ENCODE assay signal across 20 mouse cellular contexts in genomic region chr1:39715551-39715950, GRCm38 (mm10). TPM values are rescaled to one million over a fixed set of nuclear protein-coding genes. Genes with fewer than 3 reads are reported as not detected.
DNase-seq lines count a peak whose midpoint lies in the region; ATAC-seq and TF ChIP-seq lines count a peak whose summit lies in the region.
"Had no signal": no experiment of that assay in that cellular context is flagged by ENCODE, and none has a peak within 500 bp of the region (broad histone marks: within the 10 kb centered on the region; RNA-seq: fewer than 3 reads in every experiment).

No protein-coding gene starts in this region.

- no peak for TF ChIP-seq CTCF in kidney, adult 2 months (conservative IDR thresholded peaks at IDR 0.05; ENCODE audit: insufficient read depth, insufficient read length, low read depth, low read length)

- H3K9me3 ChIP-seq in heart, embryonic 14.5 days (ENCODE audit: control insufficient read depth, low read length) = no peaks in the 10 kb centered on the region
- H3K9me3 ChIP-seq in kidney, embryonic 16.5 days (ENCODE audit: low read length) = no peaks in the 10 kb centered on the region
- H3K9me3 ChIP-seq in neural tube, embryonic 15.5 days (replicated peaks) = no peaks in the 10 kb centered on the region
- H3K9me3 ChIP-seq: liver, embryonic 15.5 days had no signal

- H3K27ac ChIP-seq in heart, embryonic 14.5 days (replicated peaks in 1 of 2; ENCODE audit: control insufficient read depth in 1 of 2, insufficient read depth in 1 of 2, low read depth in 2 of 2, low read length in 2 of 2) = peak overlapping the region; percentile 6 to 86; a peak in 3 of 4 replicates
- H3K27ac ChIP-seq in kidney, embryonic 16.5 days (ENCODE audit: low read length) = peak overlapping the region; percentile 89
- no peak overlapping the region; the same call in 1 of the 2 replicates for H3K27ac ChIP-seq in kidney, adult 2 months (ENCODE audit: insufficient read depth, low read depth, low read length)
- peak overlapping the region; percentile 55; the same call in 1 of the 2 replicates for H3K27ac ChIP-seq in neural tube, embryonic 15.5 days (replicated peaks)
- H3K27ac ChIP-seq: hindbrain, postnatal 0 days; liver, embryonic 15.5 days had no signal

- no peak for ATAC-seq in heart, embryonic 14.5 days (ENCODE audit: insufficient number of reproducible peaks, insufficient read depth, low FRiP score, low read depth)
- no peak for ATAC-seq in kidney, embryonic 16.5 days (ENCODE audit: low FRiP score, low TSS enrichment)
- ATAC-seq in neural tube, embryonic 15.5 days (ENCODE audit: low FRiP score) = no peak
- ATAC-seq: activated CD4-positive, CD25-positive, alpha-beta regulatory T cell, adult 4 months; forebrain, postnatal 0 days; hindbrain, postnatal 0 days; Patski had no signal

- no peak for TF ChIP-seq POLR2A in kidney, adult 2 months (IDR thresholded peaks at IDR 0.05; ENCODE audit: low read depth, low read length)

- no peak for DNase-seq in heart, postnatal 25 days (ENCODE audit: low spot score)
- no peak for DNase-seq in kidney, adult 2 months
- no peak for DNase-seq in neural tube, embryonic 10.5 days (ENCODE audit: extremely low spot score, low spot score)
- no peak for DNase-seq in left cerebral cortex, postnatal 25 days (ENCODE audit: low spot score in 2 of 2)
- DNase-seq: adrenal gland, postnatal 14 days; cerebellum, adult 11-12 months; cerebellum, postnatal 25 days; forebrain, postnatal 0 days; kidney, adult 8-10 months; right cerebral cortex, postnatal 14 days; thymus, postnatal 14 days had no signal

- no peak overlapping the region for H3K4me2 ChIP-seq in heart, embryonic 14.5 days (ENCODE audit: low read length)
- H3K4me2 ChIP-seq in kidney, embryonic 16.5 days (replicated peaks; ENCODE audit: low read depth, low read length) = no peak overlapping the region
- no peak overlapping the region for H3K4me2 ChIP-seq in neural tube, embryonic 15.5 days
- H3K4me2 ChIP-seq: liver, embryonic 15.5 days had no signal

- H3K4me1 ChIP-seq in heart, embryonic 14.5 days (ENCODE audit: control insufficient read depth in 2 of 2, insufficient read depth in 2 of 2, low read length in 2 of 2) = peaks cover 13 to 18% of the 10 kb centered on the region in 2 experiments; a peak in 3 of 4 replicates
- peaks cover 47% of the 10 kb centered on the region for H3K4me1 ChIP-seq in kidney, embryonic 16.5 days (ENCODE audit: insufficient read depth, low read length)
- no peaks in the 10 kb centered on the region; the same call in 1 of the 2 replicates for H3K4me1 ChIP-seq in kidney, adult 2 months (ENCODE audit: control insufficient read depth, insufficient read depth, low read length)
- H3K4me1 ChIP-seq in neural tube, embryonic 15.5 days = peaks cover 15% of the 10 kb centered on the region

- H3K4me3 ChIP-seq in heart, embryonic 14.5 days (ENCODE audit: control insufficient read depth in 1 of 2, insufficient read depth in 1 of 2, low read depth in 1 of 2, low read length in 2 of 2) = no peak overlapping the region
- no peak overlapping the region for H3K4me3 ChIP-seq in kidney, embryonic 16.5 days (ENCODE audit: low read length)
- H3K4me3 ChIP-seq in kidney, adult 2 months (ENCODE audit: insufficient read depth, low read depth, low read length) = no peak overlapping the region
- H3K4me3 ChIP-seq in neural tube, embryonic 15.5 days (replicated peaks) = no peak overlapping the region
- H3K4me3 ChIP-seq: liver, embryonic 15.5 days; megakaryocyte, embryonic 14.5 days had no signal

- H3K9ac ChIP-seq in heart, embryonic 14.5 days (ENCODE audit: low read length) = no peak overlapping the region
- peak overlapping the region; percentile 31; the same call in 1 of the 2 replicates for H3K9ac ChIP-seq in kidney, embryonic 16.5 days (replicated peaks; ENCODE audit: low read length)
- H3K9ac ChIP-seq in neural tube, embryonic 15.5 days (replicated peaks) = no peak overlapping the region
- H3K9ac ChIP-seq: forebrain, postnatal 0 days; liver, embryonic 15.5 days had no signal

- intact Hi-C loops in heart, postnatal 25 days (cut with DNase I) = no loop called here
- intact Hi-C loops in left cerebral cortex, postnatal 25 days (cut with DNase I) = no loop called here

- no peaks in the 10 kb centered on the region for H3K27me3 ChIP-seq in heart, embryonic 14.5 days (ENCODE audit: control insufficient read depth, insufficient read depth, low read length)
- H3K27me3 ChIP-seq in kidney, embryonic 16.5 days (ENCODE audit: insufficient read depth, low read length) = no peaks in the 10 kb centered on the region
- no peaks in the 10 kb centered on the region for H3K27me3 ChIP-seq in kidney, adult 2 months (replicated peaks; ENCODE audit: control insufficient read depth, insufficient read depth, low read length)
- H3K27me3 ChIP-seq in neural tube, embryonic 15.5 days (replicated peaks) = no peaks in the 10 kb centered on the region
- H3K27me3 ChIP-seq: Patski had no signal

- 71% methylated on average over 7 of the region's 7 CpGs for WGBS in heart, embryonic 14.5 days
- 90% methylated on average over 7 of the region's 7 CpGs for WGBS in kidney, embryonic 16.5 days
- WGBS in kidney, adult 2 months = 87% methylated on average over 7 of the region's 7 CpGs
- WGBS in neural tube, embryonic 15.5 days = 92% methylated on average over 7 of the region's 7 CpGs

- no peaks in the 10 kb centered on the region for H3K36me3 ChIP-seq in heart, embryonic 14.5 days (ENCODE audit: control insufficient read depth, insufficient read depth, low read length)
- no peaks in the 10 kb centered on the region for H3K36me3 ChIP-seq in kidney, embryonic 16.5 days (ENCODE audit: insufficient read depth, low read length)
- no peaks in the 10 kb centered on the region for H3K36me3 ChIP-seq in kidney, adult 2 months (ENCODE audit: control insufficient read depth, insufficient read depth, low read length)
- no peaks in the 10 kb centered on the region for H3K36me3 ChIP-seq in neural tube, embryonic 15.5 days
- H3K36me3 ChIP-seq: liver, embryonic 15.5 days had no signal

RNA-seq across cellular contexts. Expression of gene Rfx8, which starts 5.2 kb away (rescaled TPM):
- polyA plus RNA-seq in heart, embryonic 14.5 days (2014; fragmentation: Nextera tagmentation; extraction: Ambion mirVana) = 1.1 and 1.7 TPM in 2 replicates
- under 1 TPM; 0.34 to 0.36 TPM for total RNA-seq in heart, postnatal 25 days (2021)
- polyA plus RNA-seq in kidney, embryonic 16.5 days (2015; fragmentation: Nextera tagmentation; extraction: Ambion mirVana) = 0.17 and 0.21 TPM in 2 replicates
- polyA plus RNA-seq in kidney, adult 2 months (2012; rRNA removed) = not detected in 2 replicates
- 0.14 and 0.27 TPM in 2 replicates for polyA plus RNA-seq in neural tube, embryonic 15.5 days (2015; fragmentation: Nextera tagmentation; extraction: Ambion mirVana)
- under 1 TPM in 1 of 2 experiments, not detected in 1; 0.16 TPM for total RNA-seq in left cerebral cortex, postnatal 25 days (2021)
- total RNA-seq: gastrocnemius, adult 18-20 months had no signal
- polyA plus RNA-seq: activated CD4-positive, CD25-positive, alpha-beta regulatory T cell, adult 4 months; Patski had no signal
